Mouse (Mus musculus): ENCODE measurements at regions not wholly inside any gene's neighbourhood (a gene's known extent, or its start where the extent isn't known, plus 50 kb on each side); places are given as distances from the start of the nearest gene placed in this dataset.

GRCm38 (mm10) chr13:82971722-82972121 is 532.1 kb upstream of the Mef2c start:
- Histone ChIP-seq H3K4me2 (ENCODE audit: low read depth, low read length) (no peak overlapping the region), H3K9ac (ENCODE audit: low read length) (no peak overlapping the region), H3K9me3 (replicated peaks; ENCODE audit: control insufficient read depth, low read length) (0 out of 2 replicates have a peak, but pooled peaks cover 4% of the 10 kb centered on the region), H3K27me3 (ENCODE audit: control insufficient read depth, insufficient read depth, low read length) (no peaks in the 10 kb centered on the region), H3K4me1 (ENCODE audit: control insufficient read depth, insufficient read depth, low read length) (no peaks in the 10 kb centered on the region), H3K4me3 (ENCODE audit: low read length) (no peak overlapping the region), H3K36me3 (ENCODE audit: control insufficient read depth, insufficient read depth) (no peaks in the 10 kb centered on the region), H3K27ac (ENCODE audit: low read length) (no peak overlapping the region)
- 83% methylated on average over 9 of the region's 9 CpGs for WGBS
- ATAC-seq (replicated peaks; ENCODE audit: extremely low read depth, insufficient read depth, low FRiP score): no peak

DNA sequence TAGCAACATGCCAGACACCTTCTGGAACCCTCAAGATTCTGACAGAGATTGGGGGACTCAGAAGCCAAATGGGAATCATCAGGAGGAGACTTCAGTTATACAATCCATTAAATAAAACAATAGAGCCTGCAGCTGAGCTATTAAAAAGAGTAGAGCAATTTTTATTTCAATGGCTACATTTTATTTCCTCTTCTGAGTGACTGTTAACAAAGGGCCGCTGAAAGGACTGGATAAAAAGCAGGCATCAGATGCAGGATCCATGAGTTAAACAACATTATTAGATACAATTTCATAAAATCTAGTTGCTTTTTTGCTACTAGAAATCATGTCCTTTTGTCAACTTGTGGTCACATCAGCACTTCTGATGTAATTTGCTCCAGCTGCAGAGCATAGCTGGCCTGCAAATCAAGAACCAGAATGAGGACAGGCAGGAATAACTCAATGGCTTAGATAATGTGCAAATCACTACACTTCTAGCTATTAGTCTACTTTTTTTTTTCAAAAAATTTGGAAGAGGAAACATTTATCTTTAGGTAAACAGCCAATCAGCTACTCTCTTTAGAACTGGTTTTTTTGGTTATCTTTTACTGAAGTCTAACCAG is 529.5 kb upstream of the Mef2c start:
- no peaks in the 10 kb centered on the region for H3K4me1 ChIP-seq (ENCODE audit: control insufficient read depth, insufficient read depth, low read length)
- no peak overlapping the region for H3K4me2 ChIP-seq (ENCODE audit: low read depth, low read length)
- ATAC-seq (replicated peaks; ENCODE audit: extremely low read depth, insufficient read depth, low FRiP score): no peak
- no peaks in the 10 kb centered on the region for H3K27me3 ChIP-seq (ENCODE audit: control insufficient read depth, insufficient read depth, low read length)
- no peak overlapping the region for H3K27ac ChIP-seq (ENCODE audit: low read length)
- no peak overlapping the region for H3K4me3 ChIP-seq (ENCODE audit: low read length)
- WGBS: 75% methylated on average over 1 of the region's 1 CpGs
- H3K36me3 ChIP-seq (ENCODE audit: control insufficient read depth, insufficient read depth): no peaks in the 10 kb centered on the region
- H3K9ac ChIP-seq (ENCODE audit: low read length): no peak overlapping the region
- H3K9me3 ChIP-seq (replicated peaks; ENCODE audit: control insufficient read depth, low read length): no peaks in the 10 kb centered on the region

DNA sequence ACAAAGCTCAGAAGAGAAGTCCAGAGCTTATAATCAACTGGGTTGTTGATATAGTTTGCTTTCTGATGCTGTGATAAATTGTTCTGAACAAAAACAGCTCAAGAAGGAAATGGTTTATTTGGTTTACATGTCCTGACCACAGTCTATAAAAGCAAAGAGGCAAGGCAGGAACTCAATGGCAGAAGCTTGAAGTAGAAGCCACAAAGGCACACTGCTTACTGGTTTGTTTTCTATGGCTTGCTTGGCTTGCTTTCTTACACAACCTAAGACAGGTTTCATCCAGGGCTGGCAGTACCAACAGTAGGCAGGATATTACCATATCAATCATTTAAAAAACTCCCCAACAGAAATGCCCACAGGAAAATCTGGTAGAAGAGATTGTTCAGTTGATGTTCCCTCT is 502.7 kb upstream of the Mef2c start:
- no peak overlapping the region for H3K9ac ChIP-seq (ENCODE audit: low read length)
- H3K36me3 ChIP-seq (ENCODE audit: control insufficient read depth, insufficient read depth): no peaks in the 10 kb centered on the region
- no peaks in the 10 kb centered on the region for H3K9me3 ChIP-seq (replicated peaks; ENCODE audit: control insufficient read depth, low read length)
- no peak overlapping the region for H3K27ac ChIP-seq (ENCODE audit: low read length)
- H3K4me3 ChIP-seq (ENCODE audit: low read length): no peak overlapping the region
- H3K4me1 ChIP-seq (ENCODE audit: control insufficient read depth, insufficient read depth, low read length): no peaks in the 10 kb centered on the region
- no peak overlapping the region for H3K4me2 ChIP-seq (ENCODE audit: low read depth, low read length)
- no peaks in the 10 kb centered on the region for H3K27me3 ChIP-seq (ENCODE audit: control insufficient read depth, insufficient read depth, low read length)
- ATAC-seq (replicated peaks; ENCODE audit: extremely low read depth, insufficient read depth, low FRiP score): no peak

- Histone ChIP-seq H3K9ac (ENCODE audit: low read length) (no peak overlapping the region), H3K4me1 (ENCODE audit: control insufficient read depth, insufficient read depth, low read length) (no peaks in the 10 kb centered on the region), H3K4me2 (ENCODE audit: low read depth, low read length) (no peak overlapping the region), H3K27ac (ENCODE audit: low read length) (no peak overlapping the region), H3K27me3 (ENCODE audit: control insufficient read depth, insufficient read depth, low read length) (no peaks in the 10 kb centered on the region), H3K4me3 (ENCODE audit: low read length) (no peak overlapping the region), H3K9me3 (replicated peaks; ENCODE audit: control insufficient read depth, low read length) (no peaks in the 10 kb centered on the region), H3K36me3 (ENCODE audit: control insufficient read depth, insufficient read depth) (no peaks in the 10 kb centered on the region)
- ATAC-seq (replicated peaks; ENCODE audit: extremely low read depth, insufficient read depth, low FRiP score): no peak
Observed at GRCm38 (mm10) chr13:83016686-83017085, 487.1 kb upstream of the Mef2c start.

- Histone ChIP-seq H3K4me3 (ENCODE audit: low read length) (no peak overlapping the region), H3K27ac (ENCODE audit: low read length) (no peak overlapping the region), H3K4me2 (ENCODE audit: low read depth, low read length) (no peak overlapping the region), H3K27me3 (ENCODE audit: control insufficient read depth, insufficient read depth, low read length) (no peaks in the 10 kb centered on the region), H3K9me3 (replicated peaks; ENCODE audit: control insufficient read depth, low read length) (no peaks in the 10 kb centered on the region), H3K9ac (ENCODE audit: low read length) (no peak overlapping the region), H3K4me1 (ENCODE audit: control insufficient read depth, insufficient read depth, low read length) (no peaks in the 10 kb centered on the region), H3K36me3 (ENCODE audit: control insufficient read depth, insufficient read depth) (no peaks in the 10 kb centered on the region)
- no peak for ATAC-seq (replicated peaks; ENCODE audit: extremely low read depth, insufficient read depth, low FRiP score)
- WGBS: 30% methylated on average over 3 of the region's 3 CpGs
Observed at GRCm38 (mm10) chr13:83020829-83021228, 483.0 kb upstream of the Mef2c start.

DNA sequence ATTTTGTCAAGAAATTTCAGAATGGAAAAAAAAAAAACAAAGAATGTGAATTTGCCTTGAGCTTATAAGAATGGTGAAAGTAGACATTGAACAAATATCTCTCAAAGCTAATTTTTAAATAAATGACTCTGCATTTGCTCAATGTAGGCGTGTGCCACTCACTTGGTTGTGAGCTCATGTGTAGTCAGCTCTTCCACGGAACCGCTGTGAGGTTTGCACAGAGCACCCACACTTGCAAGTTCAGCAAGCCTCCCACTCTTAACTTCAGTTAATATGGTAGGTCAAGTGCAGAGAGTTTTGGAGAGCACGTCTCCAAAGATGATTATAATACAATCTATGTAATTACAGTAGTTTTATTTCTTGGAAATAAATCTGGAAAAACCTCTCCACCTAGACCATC is 479.9 kb upstream of the Mef2c start:
- ATAC-seq (replicated peaks; ENCODE audit: extremely low read depth, insufficient read depth, low FRiP score): no peak
- Histone ChIP-seq H3K4me1 (ENCODE audit: control insufficient read depth, insufficient read depth, low read length) (no peaks in the 10 kb centered on the region), H3K27me3 (ENCODE audit: control insufficient read depth, insufficient read depth, low read length) (no peaks in the 10 kb centered on the region), H3K27ac (ENCODE audit: low read length) (no peak overlapping the region), H3K4me2 (ENCODE audit: low read depth, low read length) (no peak overlapping the region), H3K9me3 (replicated peaks; ENCODE audit: control insufficient read depth, low read length) (no peaks in the 10 kb centered on the region), H3K4me3 (ENCODE audit: low read length) (no peak overlapping the region), H3K9ac (ENCODE audit: low read length) (no peak overlapping the region), H3K36me3 (ENCODE audit: control insufficient read depth, insufficient read depth) (no peaks in the 10 kb centered on the region)
- 83% methylated on average over 4 of the region's 4 CpGs for WGBS

DNA sequence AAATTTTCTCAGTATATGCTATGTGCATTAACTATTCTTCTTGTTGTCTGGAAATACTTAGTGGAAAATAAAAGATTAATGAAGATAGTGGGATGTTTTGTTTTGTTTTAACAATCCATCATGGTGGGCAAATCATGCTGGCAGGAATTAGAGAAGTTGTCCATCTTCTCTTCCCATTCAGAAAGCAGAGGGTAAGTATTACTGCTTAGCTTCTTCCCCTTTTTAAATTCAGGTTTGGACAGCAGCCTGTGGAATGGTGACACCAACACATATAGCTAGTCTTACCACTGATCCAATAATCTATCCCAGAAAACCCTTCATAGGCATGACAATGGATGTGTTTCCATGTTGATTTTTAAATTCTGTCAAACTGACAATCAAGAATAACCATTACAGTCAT is 467.9 kb upstream of the Mef2c start:
- no peaks in the 10 kb centered on the region for H3K4me1 ChIP-seq (ENCODE audit: control insufficient read depth, insufficient read depth, low read length)
- H3K9ac ChIP-seq (ENCODE audit: low read length): no peak overlapping the region
- H3K4me3 ChIP-seq (ENCODE audit: low read length): no peak overlapping the region
- H3K9me3 ChIP-seq (replicated peaks; ENCODE audit: control insufficient read depth, low read length): no peaks in the 10 kb centered on the region
- no peaks in the 10 kb centered on the region for H3K27me3 ChIP-seq (ENCODE audit: control insufficient read depth, insufficient read depth, low read length)
- H3K36me3 ChIP-seq (ENCODE audit: control insufficient read depth, insufficient read depth): no peaks in the 10 kb centered on the region
- H3K27ac ChIP-seq (ENCODE audit: low read length): no peak overlapping the region
- no peak overlapping the region for H3K4me2 ChIP-seq (ENCODE audit: low read depth, low read length)
- no peak for ATAC-seq (replicated peaks; ENCODE audit: extremely low read depth, insufficient read depth, low FRiP score)

GRCm38 (mm10) chr13:83041506-83041905 is 462.3 kb upstream of the Mef2c start:
- no peaks in the 10 kb centered on the region for H3K4me1 ChIP-seq (ENCODE audit: control insufficient read depth, insufficient read depth, low read length)
- no peak for ATAC-seq (replicated peaks; ENCODE audit: extremely low read depth, insufficient read depth, low FRiP score)
- H3K27me3 ChIP-seq (ENCODE audit: control insufficient read depth, insufficient read depth, low read length): no peaks in the 10 kb centered on the region

GRCm38 (mm10) chr13:83045516-83045915 is 458.3 kb upstream of the Mef2c start:
- H3K27ac ChIP-seq (ENCODE audit: low read length): no peak overlapping the region
- H3K4me1 ChIP-seq (ENCODE audit: control insufficient read depth, insufficient read depth, low read length): no peaks in the 10 kb centered on the region
- WGBS: 87% methylated on average over 6 of the region's 6 CpGs
- no peaks in the 10 kb centered on the region for H3K36me3 ChIP-seq (ENCODE audit: control insufficient read depth, insufficient read depth)
- no peaks in the 10 kb centered on the region for H3K9me3 ChIP-seq (replicated peaks; ENCODE audit: control insufficient read depth, low read length)
- no peaks in the 10 kb centered on the region for H3K27me3 ChIP-seq (ENCODE audit: control insufficient read depth, insufficient read depth, low read length)
- H3K4me2 ChIP-seq (ENCODE audit: low read depth, low read length): no peak overlapping the region
- no peak for ATAC-seq (replicated peaks; ENCODE audit: extremely low read depth, insufficient read depth, low FRiP score)
- no peak overlapping the region for H3K4me3 ChIP-seq (ENCODE audit: low read length)
- H3K9ac ChIP-seq (ENCODE audit: low read length): no peak overlapping the region

More at GRCm38 (mm10) chr13:83041506-83041905, 462.3 kb upstream of the Mef2c start:
- Histone ChIP-seq H3K4me3 (ENCODE audit: low read length) (no peak overlapping the region), H3K9ac (ENCODE audit: low read length) (no peak overlapping the region), H3K9me3 (replicated peaks; ENCODE audit: control insufficient read depth, low read length) (no peaks in the 10 kb centered on the region), H3K36me3 (ENCODE audit: control insufficient read depth, insufficient read depth) (no peaks in the 10 kb centered on the region), H3K27ac (ENCODE audit: low read length) (no peak overlapping the region), H3K4me2 (ENCODE audit: low read depth, low read length) (no peak overlapping the region)
- WGBS: 76% methylated on average over 1 of the region's 1 CpGs

DNA sequence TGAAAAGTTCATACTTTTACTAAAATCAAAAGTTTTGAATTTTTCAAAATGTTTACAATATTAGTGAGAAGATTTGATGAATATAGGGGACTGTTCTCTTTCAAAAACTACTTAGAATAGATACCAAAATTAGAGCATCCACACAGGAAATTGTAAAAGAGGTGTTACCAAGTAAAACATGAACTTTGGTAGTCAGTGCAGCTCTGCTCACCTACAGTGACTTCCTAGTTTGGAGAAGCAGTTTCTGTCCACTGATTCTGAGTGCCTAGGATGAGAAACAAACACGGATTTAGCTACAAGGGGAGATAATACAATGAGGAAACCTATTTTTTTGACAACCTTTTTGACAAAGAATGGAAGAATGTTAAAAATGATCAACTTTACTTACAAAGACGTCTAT is 457.9 kb upstream of the Mef2c start:
- no peak overlapping the region for H3K4me3 ChIP-seq (ENCODE audit: low read length)
- no peak overlapping the region for H3K27ac ChIP-seq (ENCODE audit: low read length)
- WGBS: 60% methylated on average over 2 of the region's 2 CpGs
- H3K27me3 ChIP-seq (ENCODE audit: control insufficient read depth, insufficient read depth, low read length): no peaks in the 10 kb centered on the region
- no peak for ATAC-seq (replicated peaks; ENCODE audit: extremely low read depth, insufficient read depth, low FRiP score)
- H3K9me3 ChIP-seq (replicated peaks; ENCODE audit: control insufficient read depth, low read length): no peaks in the 10 kb centered on the region
- H3K9ac ChIP-seq (ENCODE audit: low read length): no peak overlapping the region
- no peaks in the 10 kb centered on the region for H3K4me1 ChIP-seq (ENCODE audit: control insufficient read depth, insufficient read depth, low read length)
- H3K36me3 ChIP-seq (ENCODE audit: control insufficient read depth, insufficient read depth): no peaks in the 10 kb centered on the region
- no peak overlapping the region for H3K4me2 ChIP-seq (ENCODE audit: low read depth, low read length)

Measured in heart, embryonic 16.5 days (tissue).